Mouse (Mus musculus): ENCODE data around the gene Tmem108. TPM values are rescaled to one million over a fixed set of nuclear protein-coding genes. Genes with fewer than 3 reads are reported as not detected.

Tmem108 gene
- 4.6 and 5.3 TPM in 2 replicates for total RNA-seq (2021)
- long read RNA-seq, experiment 1, full-length matches to known transcripts, result 9 of 15 reads
- long read RNA-seq, experiment 1, partial matches to known transcripts, result 2 of 15 reads
- long read RNA-seq, experiment 1, other reads (novel, unspliced or antisense), result 4 of 15 reads
- long read RNA-seq, experiment 2, full-length matches to known transcripts, result 7 of 7 reads
- long read RNA-seq, experiment 2, partial matches to known transcripts, result 0 of 7 reads
- long read RNA-seq, experiment 2, other reads (novel, unspliced or antisense), result 0 of 7 reads

DNA sequence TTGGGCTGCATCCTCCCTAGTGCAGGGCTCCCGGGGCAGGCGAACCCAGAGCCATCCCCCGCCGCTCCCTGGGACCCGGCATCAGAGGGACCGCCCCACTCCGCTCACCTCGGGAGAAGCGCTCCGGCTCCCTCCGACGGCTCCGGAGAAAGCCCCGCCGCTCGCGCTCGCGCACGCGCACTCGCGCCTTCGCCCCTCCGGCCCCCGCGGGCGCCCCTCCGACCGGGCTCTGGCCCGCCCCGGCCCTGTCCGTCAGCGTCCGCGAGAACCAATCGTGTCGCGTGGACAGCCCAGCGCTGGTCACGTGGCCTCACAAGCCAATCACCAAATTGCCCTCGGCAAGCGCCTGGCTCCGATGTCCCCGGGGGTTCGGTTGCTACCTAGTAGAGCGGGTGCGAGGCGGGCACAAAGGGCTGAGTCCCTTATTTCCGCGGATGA is at the start of gene Tmem108:
Tmem108 (minus strand) TSS at position 191 of the 438 bp plus-strand sequence.
- peak; percentile 94 for DNase-seq

DNA sequence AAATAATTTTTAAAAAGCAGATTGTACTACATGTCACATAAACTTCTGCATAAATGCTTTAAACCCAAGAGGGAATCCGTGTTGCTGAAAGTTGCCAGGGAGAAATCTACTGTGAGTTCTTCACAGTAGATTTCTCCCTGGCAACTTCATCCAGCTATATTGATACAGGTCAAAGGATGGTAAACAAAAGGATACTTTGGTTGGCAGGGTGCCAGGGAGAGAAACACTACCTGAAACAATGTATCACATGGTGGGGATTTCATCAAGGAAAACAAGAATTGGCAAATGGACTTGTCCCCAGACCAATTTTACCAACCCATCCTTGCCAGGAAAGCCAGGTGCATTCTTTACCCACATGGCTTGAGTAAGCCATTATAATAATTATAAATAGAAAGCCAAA is 27.4 kb upstream of the Tmem108 start:
- no peak for DNase-seq

GRCm38 (mm10) chr9:103784156-103784555 is 22.5 kb upstream of the Tmem108 start:
- DNase-seq, result no peak

DNA sequence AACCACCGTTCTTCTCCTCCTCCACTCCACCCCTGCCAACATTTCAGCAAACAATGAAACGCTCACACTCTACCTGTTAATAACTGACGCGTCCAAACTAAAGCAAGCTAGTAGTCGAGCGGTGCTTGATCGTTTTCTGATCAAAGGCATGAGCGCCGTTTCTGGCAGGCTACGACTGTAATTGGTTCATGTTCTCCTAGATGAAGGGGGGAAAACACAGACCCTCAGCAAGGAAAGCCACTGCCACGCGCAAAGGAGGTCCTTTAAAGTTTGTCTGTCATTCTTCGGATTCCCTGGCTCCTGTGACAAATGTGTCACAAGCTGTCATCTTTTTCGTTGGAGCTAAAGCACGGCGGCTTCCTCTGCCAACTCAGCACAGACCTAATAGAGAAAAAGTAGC is 21.6 kb upstream of the Tmem108 start:
- DNase-seq, result no peak

- DNase-seq, result no peak
These were observed 20.7 kb upstream of the Tmem108 start for GRCm38 (mm10) chr9:103782306-103782705.

DNA sequence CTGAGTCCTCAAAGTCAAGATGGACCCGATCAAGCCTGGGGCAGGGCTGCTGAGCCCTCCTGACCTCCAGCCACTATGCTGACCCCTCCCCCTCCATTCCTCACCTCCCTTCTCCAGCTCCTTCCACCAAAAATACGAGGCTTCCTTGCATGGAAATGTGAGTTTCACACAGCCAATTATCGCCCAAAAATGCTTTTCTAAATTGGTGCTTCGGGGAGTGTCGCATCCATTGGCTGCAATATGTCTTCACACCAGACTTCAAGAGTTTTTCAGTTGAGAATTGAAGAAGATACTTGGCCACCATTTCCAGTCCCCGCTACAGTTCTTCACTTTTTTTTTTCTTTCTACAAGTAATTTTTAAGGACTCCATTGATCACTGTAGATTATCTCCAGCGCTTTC is 19.8 kb upstream of the Tmem108 start:
- no peak for DNase-seq

DNA sequence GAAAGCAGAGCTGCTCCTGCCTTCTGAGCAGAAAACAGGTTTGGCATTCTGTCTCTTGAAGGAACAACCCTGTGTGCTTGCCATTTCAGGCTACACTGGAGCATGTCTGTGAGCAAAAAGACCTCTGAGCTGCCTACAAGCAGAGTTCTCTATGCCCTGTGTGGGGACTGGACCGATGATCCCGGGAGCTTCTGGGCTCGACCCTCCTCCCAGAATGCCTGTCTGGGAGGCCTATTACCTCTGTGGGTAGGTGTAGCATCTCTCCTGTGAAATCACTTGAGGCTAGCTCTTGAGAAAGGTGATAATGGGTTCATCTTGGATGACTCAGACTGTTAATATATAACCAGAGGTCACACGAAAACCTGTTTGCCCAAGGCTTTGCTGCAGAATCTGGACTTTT is 19.0 kb upstream of the Tmem108 start:
- no peak for DNase-seq

GRCm38 (mm10) chr9:103778185-103778584 is 16.5 kb upstream of the Tmem108 start:
- DNase-seq, result no peak

DNA sequence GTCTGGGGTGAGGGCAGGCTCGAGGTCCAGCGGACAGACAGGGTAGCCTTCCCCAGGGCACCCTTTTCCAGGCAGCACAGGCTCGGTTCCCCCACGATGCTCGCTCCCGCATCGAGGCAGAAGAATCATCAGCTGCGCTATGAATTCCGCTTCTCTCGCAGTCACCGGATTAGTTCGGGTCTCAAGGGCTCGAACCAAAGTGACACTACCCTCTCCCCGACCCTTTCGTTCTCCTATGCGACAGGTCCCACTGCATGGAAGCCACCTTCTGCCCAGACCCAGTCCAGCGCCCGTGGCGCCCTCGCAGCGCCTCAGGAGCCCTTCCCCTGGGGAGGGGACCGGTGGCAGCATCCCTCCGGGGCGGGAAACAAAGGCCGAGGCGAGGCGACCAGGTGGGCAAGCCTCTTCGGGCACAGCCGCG is 476 bp downstream of the Tmem108 start:
- DNase-seq, result no peak

DNA sequence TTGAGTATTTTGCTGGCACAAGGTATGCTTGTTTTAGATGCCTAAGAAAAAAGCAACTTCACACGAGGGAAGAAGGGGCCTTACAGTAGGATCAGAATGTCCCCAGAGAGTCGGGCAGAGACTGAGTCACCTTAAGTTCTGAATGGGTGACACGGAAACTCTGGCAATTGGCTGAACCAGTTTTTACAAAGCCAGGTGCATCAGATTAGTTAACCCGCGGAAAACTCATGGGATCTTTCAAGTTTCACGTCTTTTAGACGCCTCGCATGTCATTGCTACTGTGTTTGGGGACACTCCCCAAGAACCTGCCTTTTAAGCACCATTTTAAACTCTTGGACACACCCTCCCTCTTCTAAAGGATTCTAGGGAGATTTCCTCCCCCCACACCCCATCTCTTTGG is 1.3 kb downstream of the Tmem108 start:
- no peak for DNase-seq

DNA sequence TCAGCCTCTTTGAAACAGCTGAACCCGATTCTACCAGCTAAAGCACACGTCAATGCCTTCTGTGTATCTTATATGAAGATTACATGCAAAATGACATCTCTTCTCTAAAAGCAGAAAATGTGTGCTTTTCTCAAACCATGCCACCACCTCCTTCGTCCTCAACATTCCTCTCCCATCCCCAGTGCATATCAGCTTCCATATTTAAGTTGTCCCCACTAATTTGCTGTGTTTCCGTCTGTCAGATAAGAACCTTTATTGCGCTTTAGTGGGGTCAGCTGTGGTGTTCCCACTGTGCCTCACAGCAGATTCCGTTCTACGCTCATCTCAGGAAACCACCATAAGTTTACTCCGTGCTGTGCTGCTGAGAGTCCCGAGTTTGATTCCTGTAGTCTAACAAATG is 1.8 kb downstream of the Tmem108 start:
- no peak for DNase-seq

GRCm38 (mm10) chr9:103758930-103759695 is 2.5 kb downstream of the Tmem108 start:
- peak; percentile 90 for DNase-seq

DNA sequence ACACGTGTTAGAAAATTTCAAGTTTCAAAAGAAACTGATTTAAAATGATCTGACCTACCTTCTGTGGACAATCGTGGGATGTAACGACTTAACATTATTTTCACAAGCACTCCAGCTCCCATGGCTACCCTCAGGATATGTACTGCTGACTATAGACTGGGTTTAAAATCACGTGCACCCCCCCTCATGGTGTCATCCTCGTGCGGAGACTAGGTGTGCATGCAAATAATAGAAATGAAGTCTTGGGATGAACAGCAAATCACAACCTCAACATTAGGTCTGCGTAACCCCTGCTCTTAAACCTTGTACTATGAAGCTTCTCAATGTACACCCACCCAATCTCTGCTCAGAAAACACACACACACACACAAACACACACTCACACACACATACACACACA is 3.4 kb downstream of the Tmem108 start:
- DNase-seq, result no peak

DNA sequence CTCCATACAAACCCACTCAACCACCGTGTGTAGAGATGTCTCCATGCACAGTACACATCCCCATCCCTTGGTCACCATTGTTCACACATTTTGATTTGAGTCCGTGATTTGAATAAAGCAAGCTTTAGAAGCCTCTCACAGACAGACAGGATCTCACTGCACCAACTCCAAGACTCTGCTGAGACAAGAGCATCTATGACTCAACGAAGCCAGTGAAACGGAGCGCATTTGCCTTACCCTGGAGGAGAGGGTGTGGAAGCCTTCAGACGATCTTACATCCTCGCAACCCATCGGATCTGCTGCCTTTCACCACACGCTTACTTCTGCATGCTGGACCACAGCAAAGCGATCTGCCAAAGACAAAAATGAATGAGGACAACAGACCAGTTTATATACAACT is 9.0 kb downstream of the Tmem108 start:
- DNase-seq, result no peak

- DNase-seq, result no peak
These were observed 10.1 kb downstream of the Tmem108 start for GRCm38 (mm10) chr9:103751568-103751967.

GRCm38 (mm10) chr9:103750491-103750890 is 11.1 kb downstream of the Tmem108 start:
- peak; percentile 23 for DNase-seq

DNA sequence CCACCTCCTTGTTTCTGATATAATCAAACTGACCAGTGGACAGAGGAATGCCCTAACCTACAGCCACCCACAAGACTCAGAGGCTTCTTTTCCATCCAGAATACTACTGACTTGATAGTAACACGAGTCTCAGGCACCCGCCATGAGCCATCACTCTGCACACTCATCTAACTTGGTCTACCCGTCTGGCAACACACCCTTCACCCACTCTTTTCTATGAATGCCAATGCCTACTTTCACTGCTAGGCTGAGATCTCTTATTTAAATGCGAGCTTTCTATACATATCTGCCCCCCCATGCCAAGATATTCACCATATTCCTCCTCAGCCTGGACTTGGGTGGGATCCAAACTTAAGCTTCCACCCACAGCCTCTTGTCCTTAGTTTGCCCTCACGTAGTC is 15.0 kb downstream of the Tmem108 start:
- no peak for DNase-seq

DNA sequence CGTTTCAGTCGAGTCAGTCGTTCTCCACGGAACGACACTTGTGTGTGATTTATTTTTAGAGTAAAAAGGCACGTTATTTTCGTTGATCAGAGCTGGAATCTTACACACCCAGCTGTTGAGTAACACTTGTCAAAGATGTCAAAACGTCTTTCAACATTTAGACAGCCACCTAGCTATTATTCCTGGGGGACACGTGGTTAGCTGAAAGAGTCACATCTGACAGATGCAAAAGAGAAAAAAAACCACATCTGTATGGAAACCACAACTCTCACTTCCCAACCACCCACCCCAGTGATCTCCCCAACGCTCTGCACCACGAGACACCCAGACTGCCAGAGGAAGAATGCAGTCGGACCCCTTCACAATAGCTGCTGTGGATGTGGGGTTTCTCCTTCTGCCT is 21.5 kb downstream of the Tmem108 start:
- DNase-seq, result no peak

DNA sequence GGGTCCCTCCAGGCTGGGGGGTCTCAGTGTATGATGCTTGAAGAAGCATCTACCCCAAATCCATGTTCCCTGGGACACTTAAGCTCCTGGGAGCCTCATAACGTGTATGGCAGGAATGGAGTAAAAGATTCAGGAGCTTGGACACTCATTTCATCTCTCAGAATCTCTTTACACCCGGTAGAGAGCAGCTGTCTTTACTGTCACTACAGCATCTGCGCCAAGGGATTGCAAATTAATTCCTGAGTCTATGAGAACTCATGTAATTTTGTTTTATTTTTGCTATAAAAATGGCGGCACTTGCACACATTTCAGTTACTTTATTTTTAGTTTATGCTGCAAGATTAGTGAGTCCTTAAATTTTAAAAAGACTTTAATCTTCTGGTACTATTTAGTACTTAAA is 22.6 kb downstream of the Tmem108 start:
- no peak for DNase-seq

- DNase-seq, result no peak
These were observed 31.9 kb downstream of the Tmem108 start for GRCm38 (mm10) chr9:103729716-103730115.

- no peak for DNase-seq
These were observed 34.7 kb downstream of the Tmem108 start for GRCm38 (mm10) chr9:103726751-103727462.

DNA sequence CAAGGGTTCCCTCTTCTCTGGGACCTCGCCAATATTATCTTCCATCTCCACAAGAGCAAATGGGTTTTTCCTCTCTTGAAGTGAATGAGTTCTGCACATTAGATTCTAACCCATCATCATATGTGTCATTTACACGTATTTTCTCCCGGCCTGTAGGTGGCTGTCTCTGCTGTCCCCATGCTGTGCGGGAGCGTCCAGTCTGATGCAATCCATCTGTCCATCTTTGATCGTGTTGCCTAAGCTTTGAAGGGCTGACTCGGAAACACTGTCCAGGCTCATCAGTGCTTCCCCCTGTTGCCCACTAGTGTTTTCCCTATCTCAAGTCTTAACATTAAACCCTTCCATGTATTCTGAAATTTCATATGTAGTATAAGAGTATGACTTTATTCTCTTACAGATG is 36.1 kb downstream of the Tmem108 start:
- no peak for DNase-seq

GRCm38 (mm10) chr9:103721486-103721885 is 40.2 kb downstream of the Tmem108 start:
- no peak for DNase-seq
